Mouse (Mus musculus) macrophage (primary cell): ENCODE results near the gene Ppwd1. TPM values are rescaled to one million over a fixed set of nuclear protein-coding genes. Genes with fewer than 3 reads are reported as not detected.
A peak's percentile ranks its signal among the peaks of the same experiment; 100 is the strongest.
"Not testable (repeated sequence)": the region's sequence is repeated elsewhere in the genome, so short reads cannot be mapped to it uniquely, and the experiment has no call there.

Experiments
- H3K27ac ChIP-seq: fragments of 350-480 bp; formaldehyde crosslinking; 2 replicates; pipeline ENCODE4 v1.9.0; 2021
- H3K36me3 ChIP-seq: fragments of 350-480 bp; formaldehyde crosslinking; 2 replicates; pipeline ENCODE4 v1.9.0; 2021; ENCODE audit errors: inconsistent target
- H3K4me3 ChIP-seq: fragments of 350-480 bp; formaldehyde crosslinking; 2 replicates; pipeline ENCODE4 v1.9.0; 2021; ENCODE audit errors: inconsistent target
- H3K79me2 ChIP-seq: fragments of 350-480 bp; formaldehyde crosslinking; 2 replicates; pipeline ENCODE4 v1.9.0; 2021; ENCODE audit errors: inconsistent target
- WGBS: methylation state at CpG from one replicate; pipeline ENCODE4 v1.1.7; 2026; ENCODE audit warnings: inconsistent platforms; ENCODE audit not compliant: missing documents; 5-methylcytosine and 5-hydroxymethylcytosine counted together
- polyA plus RNA-seq: library from polyadenylated mRNA; stranded (reverse); fragments of 250-400 nt; gene quantifications from 3 replicates; pipeline ENCODE4 v1.2.4, GENCODE M21; 2018; ENCODE audit warnings: inconsistent platforms
- total RNA-seq, 78 experiments: library from RNA; depleted of rRNA; stranded (reverse); fragments of 250-400 nt; gene quantifications; 1 replicate in 9 of 78; 2 replicates in 24 of 78; 3 replicates in 43 of 78; 4 replicates in 2 of 78; pipeline ENCODE4 v1.2.4; 2018; ENCODE audit warnings: inconsistent platforms in 56 of 78

Gene Ppwd1
- 10 to 100 TPM in 23 of 26 experiments, 1 to 10 TPM in 3; 7.2 to 45.7 (median 22.6) TPM for total RNA-seq (2018; cell fraction: chromatin; rRNA removed)
- 10 to 100 TPM in 16 of 26 experiments, 1 to 10 TPM in 10; 3.3 to 15.2 (median 10.8) TPM for total RNA-seq (2018; cell fraction: cytosol; rRNA removed)
- 10 to 100 TPM in 25 of 26 experiments, 1 to 10 TPM in 1; 9.5 to 61.7 (median 17.4) TPM for total RNA-seq (2018; cell fraction: nucleus; rRNA removed)
- 9.1 to 16.6 TPM (median 12.1 TPM) in 3 replicates for polyA plus RNA-seq

DNA sequence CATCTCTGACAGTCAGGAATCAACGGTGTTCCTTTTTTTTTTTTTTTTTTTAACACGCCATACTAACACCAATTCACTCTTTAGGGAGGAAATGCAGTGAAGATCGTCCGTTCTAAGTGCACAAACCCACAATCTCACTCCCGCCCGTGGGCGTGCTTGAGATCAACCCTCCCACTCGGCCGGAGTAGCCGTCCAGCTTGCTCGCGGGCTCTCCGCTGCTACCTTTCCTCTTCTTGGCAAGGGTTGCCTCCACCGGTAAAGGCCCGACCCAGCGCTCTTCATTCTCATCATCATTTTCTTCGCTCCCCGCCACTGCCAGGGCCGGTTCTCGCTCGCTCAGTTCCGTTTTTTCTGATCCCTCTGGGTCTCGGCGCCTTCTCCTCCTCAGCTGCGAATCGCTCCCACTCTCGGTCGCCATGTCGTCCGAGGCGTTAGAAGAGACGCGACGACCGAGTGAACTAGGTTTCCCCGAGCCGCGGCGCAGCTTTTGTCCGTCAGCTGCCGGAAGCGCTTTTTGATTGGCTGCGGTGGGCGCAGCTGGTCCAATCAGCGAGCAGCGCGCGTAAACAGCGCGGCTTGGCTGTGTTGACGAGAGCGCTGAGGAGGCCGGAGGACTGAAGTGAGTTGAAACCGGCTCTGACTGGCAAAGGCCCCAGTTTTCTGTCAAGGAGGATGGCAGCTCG lies at the start of gene Ppwd1, which contains the start of gene Cenpk:
TSS of gene Ppwd1 (minus strand) at position 460 of the 683 bp plus-strand sequence.
TSS of gene Cenpk (plus strand) at position 228 of the 683 bp plus-strand sequence.
- no peaks in the 10 kb centered on the region for H3K36me3 ChIP-seq
- H3K27ac ChIP-seq: peak within 1 kb of the TSS; percentile 81
- peaks cover 62% of the 10 kb centered on the region for H3K79me2 ChIP-seq
- peak within 1 kb of the TSS; percentile 87 for H3K4me3 ChIP-seq
- WGBS: under 1% methylated on average over 54 of the region's 55 CpGs

DNA sequence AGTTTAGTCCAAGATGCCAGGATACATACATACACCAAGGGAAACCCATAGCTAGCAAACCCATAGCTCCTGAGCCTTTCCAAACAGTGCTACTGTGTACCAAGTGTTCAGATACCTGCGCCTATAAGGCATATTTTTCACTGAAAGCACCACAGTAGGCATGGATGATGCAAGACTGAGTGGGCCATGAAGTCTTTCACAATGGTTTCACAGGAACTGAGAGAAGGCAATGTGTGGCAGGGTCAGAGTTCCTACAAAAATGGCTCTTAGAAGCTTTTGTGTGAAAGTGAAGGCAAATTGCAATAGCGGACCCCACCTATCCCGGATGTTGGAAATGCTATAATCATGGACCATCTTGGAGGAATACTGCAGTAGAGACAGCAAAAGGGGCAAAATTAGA lies 30.4 kb upstream of the Ppwd1 start:
- Histone ChIP-seq H3K4me3 (no peak overlapping the region), H3K36me3 (no peaks in the 10 kb centered on the region), H3K79me2 (no peaks in the 10 kb centered on the region), H3K27ac (no peak overlapping the region)
- 55% methylated on average over 3 of the region's 3 CpGs for WGBS

DNA sequence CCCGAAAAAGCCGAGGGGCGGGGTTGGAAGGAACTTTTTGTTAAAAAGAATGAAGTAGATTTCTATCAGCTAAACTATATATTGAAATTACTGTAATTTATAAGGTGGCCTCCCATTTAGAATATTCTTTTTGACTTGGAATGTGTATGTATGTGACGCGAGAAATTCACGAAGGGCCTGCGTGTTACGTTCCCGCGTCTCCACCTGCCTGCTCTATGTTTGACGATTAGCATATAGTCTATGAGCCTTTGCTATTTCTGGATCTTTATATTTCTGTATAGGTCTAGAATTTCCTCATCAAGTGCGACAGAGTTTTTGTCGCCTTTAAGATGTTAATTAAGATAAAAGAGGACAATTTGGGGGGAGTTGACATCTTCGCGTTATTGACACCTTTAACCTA lies 538 bp upstream of the Ppwd1 start:
- H3K27ac ChIP-seq: peak overlapping the region; percentile 81
- H3K4me3 ChIP-seq: peak overlapping the region; percentile 87
- no peaks in the 10 kb centered on the region for H3K36me3 ChIP-seq
- peaks cover 55% of the 10 kb centered on the region for H3K79me2 ChIP-seq
- WGBS: 3% methylated on average over 15 of the region's 15 CpGs

DNA sequence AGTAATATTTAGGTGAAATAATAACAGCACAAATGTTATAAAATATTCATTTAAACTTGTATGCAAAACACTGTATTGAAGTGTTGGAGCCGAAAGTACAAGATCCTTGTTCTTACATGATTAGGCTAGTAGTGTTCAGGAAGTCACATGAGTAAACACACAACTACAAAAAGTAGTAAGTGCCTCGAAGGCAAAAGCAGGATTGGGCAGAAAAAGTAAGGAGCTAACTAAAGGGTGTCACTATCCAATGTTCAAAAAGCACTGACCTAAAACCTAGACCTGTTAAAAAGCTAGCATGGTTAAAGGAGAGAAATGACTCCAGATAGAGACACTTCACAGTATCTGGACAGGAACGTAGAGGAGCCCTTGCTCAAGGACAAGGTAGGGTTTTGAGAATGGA lies 1.2 kb downstream of the Ppwd1 start:
- H3K27ac ChIP-seq: peak overlapping the region; percentile 81
- 33% methylated on average over 3 of the region's 3 CpGs for WGBS
- peaks cover 68% of the 10 kb centered on the region for H3K79me2 ChIP-seq
- H3K4me3 ChIP-seq: peak overlapping the region; percentile 87
- H3K36me3 ChIP-seq: no peaks in the 10 kb centered on the region

DNA sequence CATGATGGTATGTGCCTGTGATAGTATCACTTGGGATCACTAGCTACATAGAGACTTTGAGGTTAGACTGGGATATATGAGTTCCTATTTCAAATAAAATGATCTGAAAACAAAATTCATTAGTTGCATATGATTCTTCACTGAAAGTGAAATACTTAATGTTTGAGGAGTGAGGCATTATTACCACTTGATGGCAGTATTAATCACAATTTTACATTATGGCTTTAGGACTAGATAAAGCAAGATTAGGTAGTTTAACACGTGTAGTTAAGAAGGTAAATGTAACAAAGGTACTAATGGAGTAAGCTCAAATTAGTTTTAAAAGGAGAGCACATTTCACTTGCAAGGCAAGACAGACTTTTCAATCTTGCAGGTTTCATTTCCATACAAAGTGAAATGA lies 24.3 kb downstream of the Ppwd1 start:
- no peaks in the 10 kb centered on the region for H3K79me2 ChIP-seq
- H3K36me3 ChIP-seq: peaks cover 55% of the 10 kb centered on the region
- H3K27ac ChIP-seq: no peak overlapping the region
- no peak overlapping the region for H3K4me3 ChIP-seq
- 50% methylated on average over 1 of the region's 1 CpGs for WGBS

DNA sequence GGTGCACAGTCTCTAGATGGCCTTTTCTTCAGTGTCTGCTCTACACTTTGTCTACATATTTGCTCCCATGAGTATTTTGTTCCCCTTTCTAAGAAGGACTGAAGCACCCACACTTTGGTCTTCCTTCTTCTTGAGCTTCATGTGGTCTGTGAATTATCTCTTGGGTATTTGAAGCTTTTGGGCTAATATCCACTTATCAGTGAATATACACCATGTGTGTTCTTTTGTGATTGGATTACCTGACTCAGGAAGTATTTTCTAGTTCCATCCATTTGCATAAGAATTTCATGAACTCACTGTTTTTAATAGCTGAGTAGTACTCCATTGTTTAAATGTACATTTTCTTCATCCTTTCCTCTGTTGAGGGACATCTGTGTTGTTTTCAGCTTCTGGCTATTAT lies 32.8 kb downstream of the Ppwd1 start:
- not testable (repeated sequence) for H3K27ac ChIP-seq, H3K4me3 ChIP-seq, H3K79me2 ChIP-seq
- peaks cover 30% of the 10 kb centered on the region for H3K36me3 ChIP-seq

DNA sequence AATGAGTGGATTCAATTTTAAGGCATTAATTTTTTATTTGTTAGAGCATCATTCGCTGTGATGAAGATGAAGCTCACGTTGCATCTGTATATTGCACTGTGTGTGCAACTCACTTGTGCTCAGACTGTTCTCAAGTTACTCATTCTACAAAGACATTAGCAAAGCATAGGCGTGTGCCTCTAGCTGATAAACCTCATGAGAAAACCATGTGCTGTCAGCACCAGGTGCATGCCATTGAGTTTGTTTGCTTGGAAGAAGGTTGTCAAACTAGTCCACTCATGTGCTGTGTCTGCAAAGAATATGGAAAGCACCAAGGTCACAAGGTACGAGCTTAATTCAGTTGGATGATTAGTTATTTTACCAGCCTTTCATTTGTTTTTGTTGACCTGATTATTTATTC lies 41.3 kb downstream of the Ppwd1 start:
- H3K79me2 ChIP-seq: no peaks in the 10 kb centered on the region
- no peak overlapping the region for H3K4me3 ChIP-seq
- H3K36me3 ChIP-seq: peaks cover 32% of the 10 kb centered on the region; the same call in 1 of the 2 replicates
- WGBS: 98% methylated on average over 4 of the region's 4 CpGs
- no peak overlapping the region for H3K27ac ChIP-seq

DNA sequence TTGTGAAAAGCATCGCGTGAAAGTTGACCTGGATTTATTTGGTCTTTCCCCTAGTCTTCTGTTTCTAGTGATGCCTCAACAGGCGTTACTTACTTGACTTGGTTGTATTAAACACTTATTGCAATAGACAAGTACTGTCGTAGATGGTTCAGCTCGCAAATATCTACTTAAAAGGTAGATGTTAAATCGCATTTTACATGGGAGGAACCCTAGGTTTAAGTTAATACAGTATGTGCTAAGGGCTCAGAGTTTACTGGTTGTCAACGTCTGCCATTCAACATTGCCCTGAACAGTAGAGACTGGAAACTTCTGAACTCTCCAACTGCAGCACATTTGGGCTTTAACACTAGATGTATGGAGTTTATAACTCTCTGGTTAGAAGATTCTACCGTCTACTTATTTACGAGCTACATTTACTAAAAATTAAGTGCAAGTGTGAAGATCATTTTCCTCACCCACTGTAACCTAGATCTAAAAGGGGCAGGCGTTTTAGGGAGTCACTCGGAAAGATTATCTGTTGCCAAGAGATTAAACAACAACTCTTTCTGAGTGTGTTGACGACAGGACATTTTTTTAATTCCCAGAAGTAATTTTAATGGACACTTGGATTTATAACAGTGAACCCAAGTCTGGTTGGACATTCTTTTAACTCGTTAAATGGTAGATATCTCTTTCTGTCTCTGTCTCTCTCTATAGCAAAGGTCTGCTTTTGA lies 49.3 kb downstream of the Ppwd1 start:
- Histone ChIP-seq H3K4me3 (peak overlapping the region; percentile 93), H3K27ac (peak overlapping the region; percentile 65; the same call in 1 of the 2 replicates), H3K36me3 (peaks cover 7% of the 10 kb centered on the region; the same call in 1 of the 2 replicates), H3K79me2 (peaks cover 56% of the 10 kb centered on the region)
- WGBS: 26% methylated on average over 13 of the region's 13 CpGs

DNA sequence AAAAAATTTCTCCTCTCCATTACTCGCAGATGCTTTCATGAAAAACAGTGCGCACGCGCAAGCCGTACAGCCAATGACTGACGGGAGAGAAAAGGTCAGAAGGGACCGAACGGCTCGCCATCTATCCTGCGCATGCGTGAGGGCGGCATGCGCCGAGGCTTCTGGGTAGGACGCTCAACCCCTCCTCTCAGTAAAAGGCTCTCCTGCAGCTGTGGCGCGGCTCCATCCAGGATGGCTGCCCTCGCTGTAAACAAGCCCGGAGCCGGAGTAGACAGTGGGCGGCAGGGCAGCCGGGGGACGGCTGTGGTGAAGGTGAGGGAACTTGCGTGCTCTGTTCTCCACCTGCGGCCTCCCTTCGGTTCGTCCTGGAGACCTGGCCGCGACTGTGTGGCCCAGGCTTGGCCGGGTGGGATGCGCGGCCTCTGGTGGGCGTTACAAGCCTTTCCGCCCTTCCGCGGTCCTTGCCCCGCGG lies 50.0 kb downstream of the Ppwd1 start, which contains the start of gene Trim23:
TSS of gene Trim23 (plus strand) at position 148 of the 472 bp plus-strand sequence.
- Histone ChIP-seq H3K27ac (peak within 1 kb of the TSS; percentile 65), H3K4me3 (peak within 1 kb of the TSS; percentile 93), H3K79me2 (peaks cover 62% of the 10 kb centered on the region), H3K36me3 (peaks cover 7% of the 10 kb centered on the region; the same call in 1 of the 2 replicates)
- 1% methylated on average over 38 of the region's 38 CpGs for WGBS

DNA sequence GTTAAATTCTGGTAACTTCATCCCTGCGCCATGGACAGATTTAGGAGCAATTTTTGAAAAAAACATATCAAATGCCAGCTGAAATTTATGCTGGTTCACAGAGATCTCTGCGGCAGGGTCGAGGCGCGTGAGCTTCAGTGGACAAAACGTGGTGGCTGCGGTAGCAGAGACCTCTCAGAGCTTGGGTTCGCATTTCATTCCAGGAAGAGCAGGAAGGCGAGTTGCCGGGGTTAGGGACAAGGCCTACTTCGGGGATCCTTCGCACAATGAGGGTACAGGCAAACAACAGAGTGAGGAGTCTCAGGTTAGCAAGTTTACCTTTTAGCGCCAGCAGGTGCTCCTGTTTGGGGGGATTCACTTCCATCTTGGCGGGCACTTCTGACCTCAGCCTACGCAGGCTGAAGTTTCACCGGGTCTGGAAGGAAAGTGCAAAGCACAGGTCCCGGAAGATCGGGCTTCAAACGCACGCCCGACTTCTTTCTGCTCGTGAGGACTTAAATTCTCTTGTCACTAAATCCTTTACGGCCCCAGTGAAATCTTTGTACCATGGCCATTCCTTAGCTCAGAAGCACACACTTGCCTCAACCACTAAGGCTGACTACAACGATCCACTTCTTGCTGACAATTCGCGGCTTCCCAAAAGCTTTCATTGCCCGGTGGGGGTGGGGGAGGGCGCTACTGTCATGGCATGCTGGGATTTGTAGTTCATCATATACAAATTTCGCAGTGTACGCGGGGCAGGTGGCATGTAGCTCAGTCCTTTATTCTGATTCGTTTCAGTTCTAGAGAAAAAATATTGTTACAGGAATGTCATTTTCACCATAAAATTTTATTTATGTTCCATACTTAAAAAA lies 50.6 kb downstream of the Ppwd1 start, which contains the start of gene Trappc13:
TSS of gene Trappc13 (minus strand) at position 674 of the 854 bp plus-strand sequence.
- 3% methylated on average over 32 of the region's 32 CpGs for WGBS
- peak within 1 kb of the TSS; percentile 93 for H3K4me3 ChIP-seq
- H3K79me2 ChIP-seq: peaks cover 69% of the 10 kb centered on the region
- H3K27ac ChIP-seq: peak within 1 kb of the TSS; percentile 65
- H3K36me3 ChIP-seq: peaks cover 7% of the 10 kb centered on the region; the same call in 1 of the 2 replicates

DNA sequence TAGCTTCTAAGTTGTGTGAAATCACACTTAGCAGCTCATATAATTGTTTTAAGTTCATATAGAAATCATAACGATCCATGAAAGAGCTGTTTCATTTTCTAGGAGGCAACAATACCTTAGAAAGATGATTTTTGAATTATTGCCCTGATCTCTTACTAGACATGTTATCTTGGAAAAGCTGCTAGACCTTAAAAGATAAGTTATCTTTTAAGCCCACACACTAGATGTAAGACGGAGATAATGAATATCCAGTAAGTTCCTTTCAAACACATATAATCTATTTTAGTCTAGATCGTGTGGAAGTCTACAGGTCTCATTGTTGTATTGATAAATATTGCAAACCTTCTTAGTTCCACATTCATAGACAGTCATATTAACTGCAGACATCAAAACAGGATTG lies 51.8 kb downstream of the Ppwd1 start:
- Histone ChIP-seq H3K79me2 (peaks cover 80% of the 10 kb centered on the region), H3K36me3 (peaks cover 2% of the 10 kb centered on the region; the same call in 1 of the 2 replicates), H3K27ac (no peak overlapping the region), H3K4me3 (peak overlapping the region; percentile 93)
- WGBS: 53% methylated on average over 3 of the region's 3 CpGs

DNA sequence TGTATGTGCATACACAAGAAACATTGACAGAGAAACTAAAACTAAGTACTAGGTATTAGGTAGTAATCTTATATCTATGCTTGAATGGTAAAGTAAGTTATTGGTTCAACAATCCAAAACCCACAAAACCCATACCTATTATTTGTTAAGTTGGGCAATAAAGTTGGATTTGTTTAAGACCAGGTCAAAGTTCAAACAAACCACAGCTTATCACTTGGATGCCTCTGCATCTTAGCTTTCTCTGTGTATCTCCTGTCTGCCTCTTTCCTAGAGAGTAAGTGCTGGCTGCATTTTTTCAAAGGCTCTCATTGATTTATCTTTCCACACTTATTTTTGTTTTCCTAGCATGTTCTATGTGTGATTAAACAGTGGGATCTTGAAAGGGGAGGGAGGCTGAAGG lies 56.1 kb downstream of the Ppwd1 start:
- H3K79me2 ChIP-seq: peaks cover 69% of the 10 kb centered on the region
- H3K36me3 ChIP-seq: peaks cover 19% of the 10 kb centered on the region
- no peak overlapping the region for H3K4me3 ChIP-seq
- H3K27ac ChIP-seq: no peak overlapping the region

DNA sequence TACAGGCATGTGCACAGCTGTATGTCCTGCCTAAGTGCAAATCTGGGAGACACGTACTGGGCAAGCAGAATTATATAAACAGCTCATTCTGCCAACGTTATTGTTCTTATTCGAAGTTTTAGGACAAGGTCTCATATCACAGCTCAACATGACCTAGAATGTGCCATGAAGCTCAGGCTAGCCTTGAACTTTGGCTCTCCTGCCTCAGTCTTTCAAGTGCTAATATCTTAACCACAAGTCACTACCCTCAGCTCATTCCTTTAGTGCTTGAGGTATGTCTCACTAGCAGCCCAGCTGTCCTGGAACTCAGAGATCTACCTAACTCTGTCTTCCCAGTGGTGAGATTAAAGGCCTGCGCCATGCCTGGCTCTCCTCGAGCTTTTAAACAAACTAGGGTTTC lies 56.9 kb downstream of the Ppwd1 start:
- whole genome bisulfite sequencing: 98% methylated on average over 5 of the region's 5 CpGs
- Histone ChIP-seq H3K27ac (no peak overlapping the region), H3K79me2 (peaks cover 61% of the 10 kb centered on the region), H3K4me3 (no peak overlapping the region), H3K36me3 (peaks cover 23% of the 10 kb centered on the region)

DNA sequence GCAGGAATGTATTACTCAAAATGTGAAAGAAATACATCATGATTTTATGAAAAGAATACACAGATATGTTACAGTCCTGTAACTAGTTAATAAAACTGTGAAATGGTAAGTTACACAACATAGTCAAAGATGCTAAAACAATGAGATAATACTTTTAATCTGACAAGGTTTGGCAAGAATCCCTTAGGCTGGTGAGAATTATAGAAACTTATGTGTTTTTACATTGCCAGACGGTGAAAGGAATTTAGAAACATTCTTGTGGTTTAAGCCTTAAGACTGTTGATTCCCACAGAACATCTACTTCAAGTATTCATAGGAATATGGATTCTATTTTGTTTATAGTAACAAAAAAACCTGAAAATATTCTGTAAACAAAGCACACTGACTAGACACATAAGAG lies 73.0 kb downstream of the Ppwd1 start:
- no peaks in the 10 kb centered on the region for H3K79me2 ChIP-seq
- 100% methylated on average over 1 of the region's 1 CpGs for WGBS
- no peak overlapping the region for H3K27ac ChIP-seq
- H3K36me3 ChIP-seq: peaks cover 40% of the 10 kb centered on the region
- no peak overlapping the region for H3K4me3 ChIP-seq
